Mouse (Mus musculus): Measurements from ENCODE around the gene Resf1. TPM values are rescaled to one million over a fixed set of nuclear protein-coding genes. Genes with fewer than 3 reads are reported as not detected.
"Not testable (repeated sequence)": the region's sequence is repeated elsewhere in the genome, so short reads cannot be mapped to it uniquely, and the experiment has no call there.

Gene Resf1
- total RNA-seq, 2 experiments from 2014 or later: 12.1 to 21.7 TPM

- DNase-seq: no peak
These were observed 35.2 kb downstream of the Resf1 start for GRCm38 (mm10) chr6:149344372-149344771.

- not testable (repeated sequence) for DNase-seq
These were observed 39.0 kb downstream of the Resf1 start for GRCm38 (mm10) chr6:149348211-149348610.

- no peak for DNase-seq
These were observed 45.7 kb downstream of the Resf1 start for GRCm38 (mm10) chr6:149354826-149355495.

GRCm38 (mm10) chr6:149355799-149356198 lies 46.6 kb downstream of the Resf1 start:
- DNase-seq: not testable (repeated sequence)

- DNase-seq: no peak
These were observed 47.9 kb downstream of the Resf1 start for GRCm38 (mm10) chr6:149357155-149357554.

GRCm38 (mm10) chr6:149362533-149362932 lies 53.3 kb downstream of the Resf1 start:
- DNase-seq: not testable (repeated sequence)

- DNase-seq: not testable (repeated sequence)
These were observed 56.8 kb downstream of the Resf1 start for GRCm38 (mm10) chr6:149365975-149366374.

- DNase-seq: no peak
These were observed 57.2 kb downstream of the Resf1 start for GRCm38 (mm10) chr6:149366403-149366802.

- peak; percentile 29 for DNase-seq
These were observed 65.8 kb downstream of the Resf1 start for GRCm38 (mm10) chr6:149374986-149375457.

GRCm38 (mm10) chr6:149383531-149383930 lies 74.3 kb downstream of the Resf1 start:
- DNase-seq: no peak

Other genes with a start within 250 kb of the Resf1 start
- 1 to 10 TPM; 5.1 to 5.2 TPM for gene Dennd5b, start 207.7 kb upstream of the Resf1 start, total RNA-seq (2021)
- not detected for gene Gm10203, start 179.2 kb upstream of the Resf1 start, total RNA-seq (2021)
- gene Etfbkmt, start 169.6 kb upstream of the Resf1 start, total RNA-seq (2021): 10 to 100 TPM in 1 of 2 experiments, 1 to 10 TPM in 1; 7.7 to 11.1 TPM
- gene Amn1, start 120.7 kb upstream of the Resf1 start, total RNA-seq (2021): 10 to 100 TPM; 11.4 to 11.6 TPM
- gene Bicd1, start 99.5 kb downstream of the Resf1 start, total RNA-seq (2021): under 1 TPM; 0.43 to 0.56 TPM